Mouse (Mus musculus): ENCODE results near the gene Olfr790.

Olfr790 gene

DNA sequence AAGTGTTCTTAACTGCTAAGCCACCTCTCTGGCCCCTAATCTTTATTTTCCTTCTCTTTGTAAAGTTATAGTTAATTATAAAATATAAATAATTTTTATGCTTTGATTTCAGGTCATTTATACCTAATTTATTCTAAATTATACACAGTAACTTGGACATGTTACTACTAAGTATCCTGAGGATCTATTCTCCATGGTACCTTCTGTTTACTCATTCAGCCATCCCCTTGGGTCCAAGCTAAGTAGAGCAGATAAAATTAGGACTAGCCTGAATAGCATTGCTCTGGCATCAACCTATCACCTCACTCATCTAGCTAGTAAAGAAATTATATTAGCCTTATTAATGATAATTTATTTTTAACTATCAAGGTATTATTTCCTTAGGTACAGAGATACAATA is at the start of gene Olfr790:
Gene Olfr790 (plus strand): TSS at position 301 of the 400 bp plus-strand sequence.
- no peak for DNase-seq (ENCODE audit: low read depth, low spot score)

DNA sequence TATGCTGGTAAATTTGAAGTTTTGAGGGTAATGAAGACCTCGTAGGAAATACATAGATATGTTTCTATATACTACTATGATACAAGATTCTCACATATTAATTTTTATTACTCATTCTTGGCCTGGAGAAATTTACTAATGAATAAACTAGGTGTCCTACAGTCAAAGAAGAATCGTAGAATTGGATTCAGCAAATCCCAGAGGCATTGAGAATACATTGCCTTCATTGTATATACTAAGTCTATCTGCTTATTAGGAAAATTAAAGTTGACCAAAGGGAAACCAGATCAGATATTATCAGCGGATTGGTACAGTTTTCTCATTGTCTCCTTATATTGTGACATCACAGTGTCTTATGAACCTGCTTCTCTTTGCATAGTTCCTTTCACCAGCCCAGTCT is 36.7 kb upstream of the Olfr790 start, which contains the start of gene Olfr787:
Gene Olfr787 (plus strand): TSS at position 301 of the 400 bp plus-strand sequence.
- no peak for DNase-seq (ENCODE audit: low read depth, low spot score)

GRCm38 (mm10) chr10:129470698-129471097 is 27.6 kb upstream of the Olfr790 start, which contains the start of gene Olfr788:
Gene Olfr788, plus strand, starts transcription at chr10:129470998.
- DNase-seq (ENCODE audit: low read depth, low spot score) = no peak

DNA sequence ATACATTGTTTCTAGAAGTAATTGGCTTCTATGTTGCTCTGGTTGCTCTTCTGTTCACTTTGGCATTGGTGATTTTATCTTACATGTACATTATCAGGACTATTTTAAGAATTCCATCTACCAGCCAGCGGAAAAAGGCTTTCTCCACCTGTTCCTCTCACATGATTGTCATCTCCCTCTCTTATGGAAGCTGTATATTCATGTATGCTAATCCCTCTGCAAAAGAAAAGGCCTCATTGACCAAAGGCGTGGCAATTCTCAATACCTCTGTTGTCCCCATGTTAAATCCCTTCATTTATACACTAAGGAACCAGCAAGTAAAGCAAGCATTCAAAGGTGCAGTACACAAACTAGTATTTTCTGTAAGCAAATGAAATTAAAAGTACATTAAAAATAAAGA is 25.0 kb upstream of the Olfr790 start:
- DNase-seq (ENCODE audit: low read depth, low spot score) = no peak

DNA sequence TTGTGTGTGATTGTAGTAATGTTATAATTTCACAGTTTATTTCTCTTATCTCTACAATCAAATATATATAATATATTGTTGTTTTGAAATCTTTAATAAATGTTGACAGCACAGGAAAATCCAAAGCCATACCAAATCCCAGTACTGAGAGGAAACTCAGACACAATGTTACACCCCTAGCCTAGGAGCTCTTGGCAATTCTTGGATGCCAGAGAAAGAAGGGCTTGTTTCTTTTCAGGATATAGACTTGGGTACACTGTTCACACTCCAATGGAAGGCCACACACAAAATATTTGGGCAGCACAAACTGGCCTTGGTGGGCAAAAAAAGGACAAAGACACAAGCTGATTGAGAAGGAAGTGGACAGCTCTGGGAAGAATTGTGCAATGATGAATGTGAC is 24.6 kb upstream of the Olfr790 start:
- DNase-seq (ENCODE audit: low read depth, low spot score) = no peak

DNA sequence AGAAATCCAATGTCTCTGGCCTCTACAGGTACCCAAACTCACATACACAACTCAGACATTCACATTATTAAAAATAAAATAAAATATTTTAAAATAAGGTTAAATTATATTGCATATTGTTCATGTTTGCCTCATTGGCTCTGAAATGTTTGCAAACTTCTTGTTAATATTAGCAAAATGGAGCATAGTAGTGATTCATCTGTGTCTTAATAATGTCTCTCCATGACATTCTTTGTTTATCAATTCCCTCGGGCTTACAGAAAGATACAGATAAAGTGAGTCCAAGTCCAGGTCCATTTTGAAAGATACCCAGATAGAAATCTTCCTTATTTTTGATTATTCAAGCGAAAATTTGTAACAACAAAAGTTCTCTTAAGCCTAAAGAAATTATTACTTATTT is 13.8 kb upstream of the Olfr790 start, which contains the start of gene Olfr789:
Gene Olfr789 (plus strand): TSS at position 301 of the 400 bp plus-strand sequence.
- no peak for DNase-seq (ENCODE audit: low read depth, low spot score)

DNA sequence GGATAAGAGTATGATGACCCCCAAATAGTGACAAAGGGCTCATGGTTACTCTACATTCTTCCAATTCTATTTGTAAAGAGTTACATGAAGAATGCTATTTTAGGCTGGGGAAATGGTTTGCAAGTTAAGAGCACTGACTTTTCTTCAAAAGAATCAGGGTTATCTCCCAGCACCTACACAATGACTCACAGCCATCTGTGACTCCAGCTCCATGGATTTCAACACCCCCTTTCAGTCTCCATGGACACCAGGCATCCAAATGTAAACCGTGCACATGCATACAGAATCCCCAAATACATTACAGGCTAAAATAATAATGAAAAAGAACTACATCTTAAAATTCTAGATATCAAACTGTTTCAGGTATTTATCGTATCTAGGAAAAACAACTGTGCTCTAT is 8.2 kb upstream of the Olfr790 start:
- DNase-seq (ENCODE audit: low read depth, low spot score) = no peak

- DNase-seq (ENCODE audit: low read depth, low spot score) = no peak
Measured at GRCm38 (mm10) chr10:129521492-129521891, 23.2 kb downstream of the Olfr790 start, which contains the start of gene Olfr791. Gene Olfr791, plus strand, starts transcription at chr10:129521792.

GRCm38 (mm10) chr10:129538862-129539261 is 40.6 kb downstream of the Olfr790 start, which contains the start of gene Olfr792:
Gene Olfr792, plus strand, starts transcription at chr10:129539162.
- DNase-seq (ENCODE audit: low read depth, low spot score) = no peak

DNA sequence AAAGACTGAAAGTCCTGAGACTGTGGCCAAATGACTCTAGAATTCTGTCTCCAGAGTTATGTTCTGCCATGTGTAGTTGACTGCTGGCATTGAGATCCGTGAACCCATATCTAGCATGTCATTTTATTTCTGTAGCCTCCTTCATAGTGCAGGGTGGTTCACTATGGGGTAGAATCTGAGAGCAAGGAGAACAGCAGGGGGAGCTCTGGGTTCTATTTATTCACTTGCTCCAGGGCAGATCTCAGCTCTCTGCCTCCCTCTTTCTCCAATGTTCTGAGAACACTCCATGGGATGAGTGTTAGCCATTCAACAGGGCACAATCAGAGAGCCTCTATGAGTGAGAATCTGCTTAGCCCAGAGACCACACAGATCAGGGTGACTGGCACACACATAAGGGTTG is 51.1 kb downstream of the Olfr790 start:
- DNase-seq (ENCODE audit: low read depth, low spot score) = no peak

Data from retina, adult 2 months (tissue).